In the genomic region with DNA sequence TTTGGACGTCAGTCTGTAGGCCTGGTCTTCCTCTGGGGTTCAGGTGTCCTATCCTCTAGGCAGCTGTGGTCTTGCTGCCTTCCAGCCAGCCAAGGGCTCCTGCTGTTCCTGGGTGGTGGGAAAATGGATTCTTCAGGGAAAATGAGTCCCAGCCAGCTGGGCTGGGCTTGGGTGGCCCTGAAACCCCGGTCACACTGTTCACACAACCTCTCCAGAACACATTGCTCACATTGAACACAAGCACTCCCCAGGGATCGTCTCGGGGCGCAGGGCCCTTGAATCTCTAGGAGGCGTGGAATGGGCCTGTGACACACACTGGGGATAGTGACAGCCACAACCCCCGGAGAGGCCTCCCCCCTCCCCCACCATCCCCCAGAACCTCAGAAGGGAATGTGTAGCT, we compare ENCODE assay signal across 11 mouse cellular contexts. TPM values are rescaled to one million over a fixed set of nuclear protein-coding genes. Genes with fewer than 3 reads are reported as not detected.
DNase-seq lines count a peak whose midpoint lies in the region; ATAC-seq and TF ChIP-seq lines count a peak whose summit lies in the region.
"Had no signal": no experiment of that assay in that cellular context is flagged by ENCODE, and none has a peak within 500 bp of the region (broad histone marks: within the 10 kb centered on the region; RNA-seq: fewer than 3 reads in every experiment).

No protein-coding gene starts in this region.

- 72% methylated on average over 7 of the region's 7 CpGs for WGBS in limb, embryonic 11.5 days
- WGBS in limb, embryonic 10.5 days, result 78% methylated on average over 7 of the region's 7 CpGs
- WGBS in heart, adult 2 months, result 56% methylated on average over 7 of the region's 7 CpGs
- WGBS in stomach, embryonic 16.5 days, result 66% methylated on average over 7 of the region's 7 CpGs
- WGBS in hindbrain, embryonic 13.5 days, result 78% methylated on average over 7 of the region's 7 CpGs

- no peaks in the 10 kb centered on the region for H3K9me3 ChIP-seq in limb, embryonic 11.5 days (ENCODE audit: control insufficient read depth, low read length)
- no peaks in the 10 kb centered on the region for H3K9me3 ChIP-seq in limb, embryonic 10.5 days (replicated peaks)
- no peaks in the 10 kb centered on the region for H3K9me3 ChIP-seq in stomach, embryonic 16.5 days (replicated peaks; ENCODE audit: control insufficient read depth, low read length)
- no peaks in the 10 kb centered on the region for H3K9me3 ChIP-seq in hindbrain, embryonic 13.5 days
- H3K9me3 ChIP-seq: embryonic facial prominence, embryonic 15.5 days had no signal

- intact Hi-C loops in heart, adult 2 months (cut with DNase I), result no loop called here
- intact Hi-C loops in heart, postnatal 25 days (cut with DNase I), result no loop called here

- no peak for TF ChIP-seq POLR2A in heart, adult 2 months (IDR thresholded peaks at IDR 0.05; ENCODE audit: insufficient read depth, low read depth, low read length)

- 0 out of 2 replicates have a peak, but pooled peaks cover 2% of the 10 kb centered on the region for H3K4me1 ChIP-seq in limb, embryonic 11.5 days (ENCODE audit: control insufficient read depth, insufficient read depth, low read length)
- H3K4me1 ChIP-seq in limb, embryonic 10.5 days, result peaks cover 33% of the 10 kb centered on the region
- H3K4me1 ChIP-seq in heart, adult 2 months (ENCODE audit: control insufficient read depth, insufficient read depth, low read length), result peaks cover 28% of the 10 kb centered on the region
- peaks cover 69% of the 10 kb centered on the region for H3K4me1 ChIP-seq in stomach, embryonic 16.5 days (ENCODE audit: control insufficient read depth, insufficient read depth, low read length)
- peaks cover 15% of the 10 kb centered on the region for H3K4me1 ChIP-seq in hindbrain, embryonic 13.5 days (replicated peaks)

- TF ChIP-seq EP300 in heart, adult 2 months (IDR thresholded peaks at IDR 0.05; ENCODE audit: insufficient read depth, low read depth, low read length), result no peak

- DNase-seq in limb, embryonic 11.5 days (ENCODE audit: low spot score), result no peak
- no peak for DNase-seq in limb, embryonic 10.5 days (ENCODE audit: low spot score)
- DNase-seq in heart, adult 2 months, result peak; percentile 51 to 73
- peak; percentile 64 for DNase-seq in heart, postnatal 25 days (ENCODE audit: low spot score)
- no peak for DNase-seq in B cell, adult 2 months
- DNase-seq: cerebellum, postnatal 10 days had no signal

- no peak overlapping the region for H3K27ac ChIP-seq in limb, embryonic 11.5 days (replicated peaks; ENCODE audit: low read depth, low read length)
- no peak overlapping the region for H3K27ac ChIP-seq in limb, embryonic 10.5 days
- H3K27ac ChIP-seq in heart, adult 2 months, result peak overlapping the region; percentile 67
- H3K27ac ChIP-seq in stomach, embryonic 16.5 days (ENCODE audit: low read length), result peak overlapping the region; percentile 29; the same call in 1 of the 2 replicates
- H3K27ac ChIP-seq in hindbrain, embryonic 13.5 days, result no peak overlapping the region
- H3K27ac ChIP-seq: macrophage had no signal

- no peaks in the 10 kb centered on the region for H3K27me3 ChIP-seq in limb, embryonic 11.5 days (ENCODE audit: control insufficient read depth, insufficient read depth, low read length)
- no peaks in the 10 kb centered on the region for H3K27me3 ChIP-seq in limb, embryonic 10.5 days (ENCODE audit: low read depth, poor library complexity, severe bottlenecking)
- H3K27me3 ChIP-seq in heart, adult 2 months (ENCODE audit: control insufficient read depth, insufficient read depth, low read length), result no peaks in the 10 kb centered on the region
- no peaks in the 10 kb centered on the region for H3K27me3 ChIP-seq in stomach, embryonic 16.5 days (ENCODE audit: control insufficient read depth, insufficient read depth, low read length)
- 0 out of 2 replicates have a peak, but pooled peaks cover 4% of the 10 kb centered on the region for H3K27me3 ChIP-seq in hindbrain, embryonic 13.5 days
- H3K27me3 ChIP-seq: CH12.LX; embryonic facial prominence, embryonic 15.5 days had no signal

- H3K9ac ChIP-seq in limb, embryonic 11.5 days (ENCODE audit: low read length), result peak overlapping the region; percentile 17; the same call in 1 of the 2 replicates
- H3K9ac ChIP-seq in heart, adult 2 months (ENCODE audit: low read depth, low read length), result peak overlapping the region; percentile 46
- no peak overlapping the region for H3K9ac ChIP-seq in stomach, embryonic 16.5 days (ENCODE audit: low read length)
- H3K9ac ChIP-seq in hindbrain, embryonic 13.5 days, result no peak overlapping the region
- H3K9ac ChIP-seq: embryonic facial prominence, embryonic 15.5 days had no signal

- no peak for TF ChIP-seq CTCF in heart, adult 2 months (IDR thresholded peaks at IDR 0.05)

- peaks cover 2% of the 10 kb centered on the region; the same call in 1 of the 2 replicates for H3K79me2 ChIP-seq in heart, adult 2 months (replicated peaks; ENCODE audit: control insufficient read depth, insufficient read depth, low read length)

- H3K4me3 ChIP-seq in limb, embryonic 11.5 days (ENCODE audit: low read depth, low read length), result no peak overlapping the region
- no peak overlapping the region for H3K4me3 ChIP-seq in limb, embryonic 10.5 days
- H3K4me3 ChIP-seq in heart, adult 2 months, result no peak overlapping the region
- H3K4me3 ChIP-seq in stomach, embryonic 16.5 days (replicated peaks; ENCODE audit: low read length), result no peak overlapping the region
- H3K4me3 ChIP-seq in hindbrain, embryonic 13.5 days, result no peak overlapping the region
- H3K4me3 ChIP-seq: embryonic facial prominence, embryonic 15.5 days had no signal

- H3K4me2 ChIP-seq in limb, embryonic 11.5 days (ENCODE audit: low read depth, severe bottlenecking), result no peak overlapping the region
- no peak overlapping the region for H3K4me2 ChIP-seq in stomach, embryonic 16.5 days (ENCODE audit: low read depth, low read length)
- no peak overlapping the region for H3K4me2 ChIP-seq in hindbrain, embryonic 13.5 days
- H3K4me2 ChIP-seq: embryonic facial prominence, embryonic 15.5 days had no signal

- no peak for ATAC-seq in limb, embryonic 11.5 days (ENCODE audit: insufficient number of reproducible peaks, low FRiP score, low TSS enrichment, low read depth)
- ATAC-seq in stomach, embryonic 16.5 days (ENCODE audit: insufficient read depth, low FRiP score), result no peak
- no peak for ATAC-seq in hindbrain, embryonic 13.5 days (ENCODE audit: low FRiP score)

- no peaks in the 10 kb centered on the region for H3K36me3 ChIP-seq in limb, embryonic 11.5 days (ENCODE audit: control insufficient read depth, insufficient read depth, low read length)
- no peaks in the 10 kb centered on the region for H3K36me3 ChIP-seq in limb, embryonic 10.5 days
- H3K36me3 ChIP-seq in heart, adult 2 months (ENCODE audit: control insufficient read depth, insufficient read depth, low read length), result peaks cover 4% of the 10 kb centered on the region
- no peaks in the 10 kb centered on the region for H3K36me3 ChIP-seq in stomach, embryonic 16.5 days (ENCODE audit: control insufficient read depth, insufficient read depth, low read length)
- no peaks in the 10 kb centered on the region for H3K36me3 ChIP-seq in hindbrain, embryonic 13.5 days
- H3K36me3 ChIP-seq: embryonic facial prominence, embryonic 15.5 days had no signal

RNA-seq across cellular contexts. Expression of gene Plekhg3, which starts 23.2 kb away (rescaled TPM):
- 4.3 and 4.4 TPM in 2 replicates for polyA plus RNA-seq in limb, embryonic 11.5 days (2014; fragmentation: Nextera tagmentation; extraction: Ambion mirVana)
- polyA plus RNA-seq in limb, embryonic 10.5 days (2016; fragmentation: Nextera tagmentation; extraction: Ambion mirVana), result 5.7 and 6.2 TPM in 2 replicates
- total RNA-seq in heart, adult 2 months (2021), result 10 to 100 TPM; 11.6 to 13.6 TPM
- 12.9 and 16.8 TPM in 2 replicates for polyA plus RNA-seq in heart, adult 2 months (2012; rRNA removed)
- 10 to 100 TPM; 13.5 to 16.6 TPM for total RNA-seq in heart, postnatal 25 days (2021)
- 10.2 and 11.6 TPM in 2 replicates for polyA plus RNA-seq in stomach, embryonic 16.5 days (2015; fragmentation: Nextera tagmentation; extraction: Ambion mirVana)
- polyA plus RNA-seq in hindbrain, embryonic 13.5 days (2015; fragmentation: Nextera tagmentation; extraction: Ambion mirVana), result 1.6 and 2.1 TPM in 2 replicates

Comparison
In these comparisons a context has a peak if more than half of its experiments do, and no peak if none do; other contexts are left out.
1. DNase-seq: peak in heart, adult 2 months (2 of 2) and heart, postnatal 25 days (single experiment); none in limb, embryonic 11.5 days (single experiment), limb, embryonic 10.5 days (single experiment) and B cell, adult 2 months (0 of 2).
2. H3K27ac ChIP-seq: peak in heart, adult 2 months (single experiment) and stomach, embryonic 16.5 days (single experiment); none in limb, embryonic 11.5 days (single experiment), limb, embryonic 10.5 days (single experiment) and hindbrain, embryonic 13.5 days (single experiment).
3. H3K9ac ChIP-seq: peak in limb, embryonic 11.5 days (single experiment) and heart, adult 2 months (single experiment); none in stomach, embryonic 16.5 days (single experiment) and hindbrain, embryonic 13.5 days (single experiment).